Mouse (Mus musculus) hindbrain, embryonic 14.5 days (tissue): ENCODE data around the gene Nfatc3. TPM values are rescaled to one million over a fixed set of nuclear protein-coding genes. Genes with fewer than 3 reads are reported as not detected.

Experiments used
- polyA plus RNA-seq: library from polyadenylated mRNA; unstranded; fragments of >200 nt; fragmentation: Nextera tagmentation; extraction: Ambion mirVana; gene quantifications from 2 replicates; pipeline ENCODE4 v1.2.1, GENCODE M21; 2014

The Nfatc3 gene
- polyA plus RNA-seq, 1 experiment from 2014 or later: 2.6 TPM

Other genes starting within 250 kb of the Nfatc3 start
- 9.1 and 10.4 TPM in 2 replicates for gene Ranbp10, start 231.5 kb upstream of the Nfatc3 start, polyA plus RNA-seq
- 0.64 and 1.4 TPM in 2 replicates for gene Tsnaxip1, start 231.1 kb upstream of the Nfatc3 start, polyA plus RNA-seq
- 46.3 and 51.7 TPM in 2 replicates for gene Cenpt, start 205.6 kb upstream of the Nfatc3 start, polyA plus RNA-seq
- 46.2 and 51.2 TPM in 2 replicates for gene Thap11, start 203.7 kb upstream of the Nfatc3 start, polyA plus RNA-seq
- gene Nutf2, start 198.3 kb upstream of the Nfatc3 start, polyA plus RNA-seq: 181 TPM in 2 replicates
- gene Edc4, start 178.0 kb upstream of the Nfatc3 start, polyA plus RNA-seq: 40.1 and 46.6 TPM in 2 replicates
- gene Nrn1l, start 165.3 kb upstream of the Nfatc3 start, polyA plus RNA-seq: 1.4 TPM in 1 of 2 replicates, not detected in the other
- 8.2 and 11.0 TPM in 2 replicates for gene Pskh1, start 158.4 kb upstream of the Nfatc3 start, polyA plus RNA-seq
- 2.9 and 3.2 TPM in 2 replicates for gene Ctrl, start 125.0 kb upstream of the Nfatc3 start, polyA plus RNA-seq
- 70.1 and 79.8 TPM in 2 replicates for gene Psmb10, start 120.4 kb upstream of the Nfatc3 start, polyA plus RNA-seq
- 3.2 and 3.3 TPM in 2 replicates for gene Lcat, start 115.5 kb upstream of the Nfatc3 start, polyA plus RNA-seq
- gene Slc12a4, start 92.7 kb upstream of the Nfatc3 start, polyA plus RNA-seq: 9.3 and 9.4 TPM in 2 replicates
- not detected in 2 replicates for gene Dpep3, start 79.4 kb upstream of the Nfatc3 start, polyA plus RNA-seq
- gene Dus2, start 67.5 kb upstream of the Nfatc3 start, polyA plus RNA-seq: 21.3 and 22.4 TPM in 2 replicates
- not detected in 2 replicates for gene Dpep2nb, start 52.9 kb upstream of the Nfatc3 start, polyA plus RNA-seq
- 20.3 and 22.1 TPM in 2 replicates for gene Ddx28, start 47.0 kb upstream of the Nfatc3 start, polyA plus RNA-seq
- gene Esrp2, start 78.1 kb downstream of the Nfatc3 start, polyA plus RNA-seq: 0.19 TPM in 1 of 2 replicates, not detected in the other
- 7.9 and 9.1 TPM in 2 replicates for gene Pla2g15, start 91.6 kb downstream of the Nfatc3 start, polyA plus RNA-seq
- gene Slc7a6, start 110.0 kb downstream of the Nfatc3 start, polyA plus RNA-seq: 65.8 and 67.3 TPM in 2 replicates
- gene Slc7a6os, start 152.1 kb downstream of the Nfatc3 start, polyA plus RNA-seq: 29.2 and 30.2 TPM in 2 replicates
- gene Prmt7, start 152.1 kb downstream of the Nfatc3 start, polyA plus RNA-seq: 57.4 and 61.9 TPM in 2 replicates